Mouse (Mus musculus): ENCODE measurements around the gene Iqsec1.

- TF ChIP-seq GATA1 (IDR thresholded peaks at IDR 0.05; ENCODE audit: borderline replicate concordance, low read length) (no peak), FLI1 (IDR thresholded peaks at IDR 0.05; ENCODE audit: low read length) (no peak)
These were observed 284.7 kb downstream of the Iqsec1 start for GRCm38 (mm10) chr6:90703782-90704181.

All from megakaryocyte, embryonic 14.5 days (primary cell).